Mouse (Mus musculus): ENCODE results near the gene Ssc5d.
A peak's percentile ranks its signal among the peaks of the same experiment; 100 is the strongest.

Ssc5d gene

GRCm38 (mm10) chr7:4919971-4920370 lies 5.6 kb upstream of the Ssc5d start:
- no peak for DNase-seq (ENCODE audit: low read depth)

- DNase-seq (ENCODE audit: low read depth): no peak
Observed at GRCm38 (mm10) chr7:4920496-4920895, 5.1 kb upstream of the Ssc5d start.

- peak; percentile 5 for DNase-seq (ENCODE audit: low read depth)
Observed at GRCm38 (mm10) chr7:4920976-4921823, 4.4 kb upstream of the Ssc5d start.

GRCm38 (mm10) chr7:4921824-4922482 lies 3.6 kb upstream of the Ssc5d start, which contains the start of gene Nat14:
Gene Nat14 (plus strand): TSS chr7:4922028.
- no peak for DNase-seq (ENCODE audit: low read depth)

GRCm38 (mm10) chr7:4922508-4922907 lies 3.1 kb upstream of the Ssc5d start:
- peak; percentile 61 for DNase-seq (ENCODE audit: low read depth)

- peak; percentile 37 for DNase-seq (ENCODE audit: low read depth)
Observed at GRCm38 (mm10) chr7:4922931-4923565, 2.5 kb upstream of the Ssc5d start.

GRCm38 (mm10) chr7:4923586-4924364 lies 1.8 kb upstream of the Ssc5d start:
- peak; percentile 34 for DNase-seq (ENCODE audit: low read depth)

- DNase-seq (ENCODE audit: low read depth): peak; percentile 11
Observed at GRCm38 (mm10) chr7:4924483-4924882, 1.1 kb upstream of the Ssc5d start.

- peak; percentile 9 for DNase-seq (ENCODE audit: low read depth)
Observed at GRCm38 (mm10) chr7:4924891-4925301, 689 bp upstream of the Ssc5d start.

- no peak for DNase-seq (ENCODE audit: low read depth)
Observed at GRCm38 (mm10) chr7:4926849-4927248, 1.3 kb downstream of the Ssc5d start.

GRCm38 (mm10) chr7:4927711-4928110 lies 2.1 kb downstream of the Ssc5d start:
- DNase-seq (ENCODE audit: low read depth): no peak

GRCm38 (mm10) chr7:4928323-4928722 lies 2.7 kb downstream of the Ssc5d start:
- no peak for DNase-seq (ENCODE audit: low read depth)

GRCm38 (mm10) chr7:4933103-4933502 lies 7.5 kb downstream of the Ssc5d start:
- no peak for DNase-seq (ENCODE audit: low read depth)

GRCm38 (mm10) chr7:4934160-4934914 lies 8.8 kb downstream of the Ssc5d start:
- DNase-seq (ENCODE audit: low read depth): no peak

GRCm38 (mm10) chr7:4936832-4937231 lies 11.2 kb downstream of the Ssc5d start:
- DNase-seq (ENCODE audit: low read depth): no peak

GRCm38 (mm10) chr7:4937392-4937791 lies 11.8 kb downstream of the Ssc5d start:
- DNase-seq (ENCODE audit: low read depth): no peak

- peak; percentile 85 for DNase-seq (ENCODE audit: low read depth)
Observed at GRCm38 (mm10) chr7:4938456-4938855, 12.9 kb downstream of the Ssc5d start.

- DNase-seq (ENCODE audit: low read depth): peak; percentile 93
Observed at GRCm38 (mm10) chr7:4940068-4940479, 14.5 kb downstream of the Ssc5d start.

- DNase-seq (ENCODE audit: low read depth): no peak
Observed at GRCm38 (mm10) chr7:4942673-4943072, 17.1 kb downstream of the Ssc5d start.

GRCm38 (mm10) chr7:4943223-4943815 lies 17.7 kb downstream of the Ssc5d start:
- DNase-seq (ENCODE audit: low read depth): peak; percentile 97

GRCm38 (mm10) chr7:4947855-4948254 lies 22.3 kb downstream of the Ssc5d start:
- DNase-seq (ENCODE audit: low read depth): no peak
